Mouse (Mus musculus) heart, adult 2 months (tissue): ENCODE results near the gene Shld1.

ENCODE experiments used
- CTCF ChIP-seq: fragments of 200-600 bp; IDR thresholded peaks from 2 replicates; pipeline ENCODE4 v1.8.1; 2022; ENCODE audit warnings: antibody characterized with exemption, mild to moderate bottlenecking, moderate library complexity
- EP300 ChIP-seq: fragments of 200-500 bp; IDR thresholded peaks from 2 replicates; pipeline ENCODE4 v1.6.1; 2011; ENCODE audit warnings: low read depth, low read length, control low read depth; ENCODE audit not compliant: insufficient read depth

GRCm38 (mm10) chr2:132750726-132751125 is 64.0 kb downstream of the Shld1 start:
- TF ChIP-seq CTCF (no peak), EP300 (no peak)
